ENCODE assay signal across 19 mouse cellular contexts in genomic region chr8:105942026-105942425, GRCm38 (mm10). TPM values are rescaled to one million over a fixed set of nuclear protein-coding genes. Genes with fewer than 3 reads are reported as not detected.
"Had no signal": no experiment of that assay in that cellular context is flagged by ENCODE, and none has a peak within 500 bp of the region (broad histone marks: within the 10 kb centered on the region; RNA-seq: fewer than 3 reads in every experiment).

No protein-coding gene starts in this region.

- H3K4me3 ChIP-seq: limb, embryonic 13.5 days; midbrain, embryonic 10.5 days; myocyte; neural tube, embryonic 15.5 days had no signal

- H3K36me3 ChIP-seq: neural tube, embryonic 15.5 days had no signal

- H3K9me3 ChIP-seq: limb, embryonic 13.5 days; midbrain, embryonic 10.5 days; neural tube, embryonic 15.5 days had no signal

- ATAC-seq: intestine, embryonic 16.5 days; lung, postnatal 0 days had no signal

- DNase-seq: kidney, adult 2 months; kidney, postnatal 25 days; left cerebral cortex, postnatal 4 days; lung, adult 2 months; lung, postnatal 4 days; midbrain, embryonic 14.5 days; right cerebral cortex, adult 18-20 months; right cerebral cortex, postnatal 25 days; thymus, postnatal 36 days had no signal

- H3K27ac ChIP-seq: limb, embryonic 13.5 days; midbrain, embryonic 10.5 days; neural tube, embryonic 15.5 days had no signal

- H3K4me2 ChIP-seq: limb, embryonic 13.5 days; neural tube, embryonic 15.5 days had no signal

- H3K9ac ChIP-seq: limb, embryonic 13.5 days; neural tube, embryonic 15.5 days had no signal

- H3K27me3 ChIP-seq: limb, embryonic 13.5 days; neural tube, embryonic 15.5 days had no signal

RNA-seq across cellular contexts. Expression of gene Dpep3, which starts 37.2 kb away (rescaled TPM):
- polyA plus RNA-seq: intestine, embryonic 16.5 days; kidney, embryonic 16.5 days; limb, embryonic 13.5 days; lung, postnatal 0 days; midbrain, embryonic 10.5 days; midbrain, embryonic 14.5 days; myocyte; neural tube, embryonic 11.5 days; neural tube, embryonic 15.5 days; stomach, embryonic 16.5 days; thymus, postnatal 0 days had no signal
